Mouse (Mus musculus): ENCODE measurements at regions not wholly inside any gene's neighbourhood (a gene's known extent, or its start where the extent isn't known, plus 50 kb on each side); places are given as distances from the start of the nearest gene placed in this dataset.

GRCm38 (mm10) chr9:94441393-94441792, 96.5 kb downstream of the 1190002N15Rik start:
- TF ChIP-seq CTCF (IDR thresholded peaks at IDR 0.05; ENCODE audit: insufficient read depth, low read length) = no peak
- TF ChIP-seq POLR2A (IDR thresholded peaks at IDR 0.05; ENCODE audit: borderline replicate concordance, extremely low read depth, low read depth, low read length) = no peak
